Mouse (Mus musculus): Measurements from ENCODE around the gene Glt28d2.
"Not testable (repeated sequence)": the region's sequence is repeated elsewhere in the genome, so short reads cannot be mapped to it uniquely, and the experiment has no call there.

The Glt28d2 gene

DNA sequence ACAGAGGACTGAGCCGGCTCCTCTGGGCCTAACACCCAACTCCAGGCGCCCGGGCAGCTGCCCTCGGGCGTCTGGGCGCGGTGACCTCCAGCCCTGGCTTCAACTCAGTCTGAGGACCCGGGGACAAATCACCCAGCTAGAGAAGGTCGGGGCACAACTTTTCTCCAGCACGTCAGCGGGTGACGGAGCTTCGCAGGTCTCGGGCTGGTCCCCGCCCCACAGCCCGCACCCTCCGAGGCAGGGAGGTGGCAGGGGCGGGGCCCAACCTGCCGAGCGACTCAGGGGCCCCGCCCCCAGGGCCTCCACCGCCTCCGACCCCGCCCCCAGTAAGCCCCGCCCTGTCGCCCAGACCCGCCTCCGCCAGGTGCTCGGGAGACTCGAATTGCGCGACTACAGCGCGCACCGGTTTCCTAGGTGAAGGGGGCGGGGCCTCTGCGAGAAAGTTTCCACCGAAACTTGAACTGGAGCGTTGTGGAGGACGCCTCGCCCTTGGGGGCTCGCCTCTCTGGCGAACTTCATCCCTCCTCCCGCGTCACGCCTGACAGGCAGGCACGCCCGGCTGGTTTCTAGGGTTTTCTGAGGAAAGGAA, at the start of gene Glt28d2, which contains the start of gene Gm37240:
Gene Glt28d2, minus strand, starts transcription at position 278 of the 589 bp plus-strand sequence.
Gene Gm37240, minus strand, starts transcription at position 280 of the 589 bp plus-strand sequence.
- DNase-seq (ENCODE audit: low spot score), result peak; percentile 78

DNA sequence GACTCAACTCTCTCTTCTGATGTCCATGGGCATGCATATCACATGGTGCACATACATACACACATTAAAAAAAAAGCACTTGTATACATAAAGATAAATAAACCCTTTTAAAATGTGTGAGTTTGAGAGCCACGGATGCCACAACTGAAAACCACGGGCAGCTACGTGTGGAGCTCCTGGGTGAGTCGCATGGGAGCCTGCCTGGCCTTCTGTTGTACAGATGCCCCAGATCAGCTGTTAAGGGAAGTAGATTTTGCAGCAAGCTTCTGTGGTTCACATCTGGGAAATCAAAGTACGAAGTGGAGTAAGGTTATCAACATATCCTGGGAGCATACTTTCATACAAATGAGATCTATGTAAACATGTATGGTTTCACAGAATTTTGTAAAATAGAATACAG, 46.3 kb upstream of the Glt28d2 start:
- DNase-seq (ENCODE audit: low spot score), result no peak

DNA sequence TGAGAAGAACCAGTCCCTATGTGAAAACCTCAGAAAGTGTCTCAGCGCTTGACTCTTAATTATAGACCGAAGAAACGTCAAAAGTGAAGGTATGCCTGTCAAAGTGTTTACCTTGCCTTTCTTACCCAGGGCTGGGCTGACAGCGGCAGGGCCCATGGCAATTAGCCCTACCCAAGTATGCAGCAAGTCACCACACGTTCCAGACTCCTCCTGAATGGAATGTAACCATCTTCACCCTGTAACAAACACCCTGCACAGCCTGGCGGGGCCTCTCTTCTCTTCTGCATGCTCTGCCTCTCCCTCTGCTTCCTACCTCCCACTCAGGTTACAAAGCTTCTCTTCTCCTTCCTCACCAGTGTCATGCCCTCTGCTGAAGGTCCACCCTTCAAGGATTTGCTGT, 44.5 kb upstream of the Glt28d2 start:
- DNase-seq (ENCODE audit: low spot score), result peak; percentile 18

DNA sequence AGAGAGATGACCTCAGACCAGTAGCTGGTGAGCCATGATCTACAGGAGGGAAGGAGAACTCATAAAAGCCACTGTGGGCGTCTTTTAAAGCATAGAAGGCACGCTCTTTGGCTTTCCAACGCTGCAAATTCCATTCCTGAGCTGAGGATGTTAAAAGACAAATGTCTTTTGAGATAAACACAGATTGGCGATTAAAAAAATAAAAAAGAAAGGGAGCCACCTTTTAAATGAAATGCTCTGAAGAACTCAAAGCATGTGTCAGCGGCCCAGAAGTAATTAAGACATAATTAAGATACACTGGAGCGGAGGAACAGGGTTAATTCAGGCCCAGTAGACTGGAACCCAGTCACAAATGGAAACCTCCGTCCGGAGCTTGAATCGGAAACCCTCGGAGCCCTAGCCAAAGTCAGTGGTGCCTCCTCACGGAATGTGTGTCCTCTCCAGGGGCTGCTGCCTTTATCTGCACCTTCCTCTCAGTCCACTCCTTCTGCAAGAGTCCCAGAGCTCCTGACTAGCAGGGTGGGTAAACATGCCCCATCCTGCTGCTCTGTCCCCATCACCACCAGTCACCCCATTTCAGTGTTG, 43.4 kb upstream of the Glt28d2 start:
- DNase-seq (ENCODE audit: low spot score), result no peak

- no peak for DNase-seq (ENCODE audit: low spot score)
These were observed 42.4 kb upstream of the Glt28d2 start for GRCm38 (mm10) chr3:85929711-85930110.

DNA sequence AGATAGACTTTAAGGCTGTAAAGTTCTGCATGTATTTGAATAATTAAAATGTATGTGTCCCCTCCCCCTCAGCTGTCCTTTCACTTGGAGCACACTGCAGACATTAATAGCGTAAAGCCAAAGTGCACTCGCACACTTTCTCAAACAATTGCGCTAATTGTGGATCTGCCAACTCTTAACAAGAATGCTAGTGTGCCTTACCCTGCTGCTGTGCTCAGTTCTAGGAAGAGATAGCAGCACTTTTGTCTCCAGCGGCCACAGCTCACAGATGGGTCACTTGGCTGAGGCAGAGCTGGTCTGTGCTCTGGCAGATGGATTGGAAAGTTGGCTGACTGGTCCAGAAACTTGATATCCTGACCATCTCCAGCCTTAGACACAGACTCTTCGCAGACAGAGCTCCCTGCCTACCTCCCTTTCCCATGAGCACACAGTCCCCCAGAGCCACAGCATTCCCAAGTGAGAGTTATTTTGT, 40.9 kb upstream of the Glt28d2 start:
- DNase-seq (ENCODE audit: low spot score), result no peak

DNA sequence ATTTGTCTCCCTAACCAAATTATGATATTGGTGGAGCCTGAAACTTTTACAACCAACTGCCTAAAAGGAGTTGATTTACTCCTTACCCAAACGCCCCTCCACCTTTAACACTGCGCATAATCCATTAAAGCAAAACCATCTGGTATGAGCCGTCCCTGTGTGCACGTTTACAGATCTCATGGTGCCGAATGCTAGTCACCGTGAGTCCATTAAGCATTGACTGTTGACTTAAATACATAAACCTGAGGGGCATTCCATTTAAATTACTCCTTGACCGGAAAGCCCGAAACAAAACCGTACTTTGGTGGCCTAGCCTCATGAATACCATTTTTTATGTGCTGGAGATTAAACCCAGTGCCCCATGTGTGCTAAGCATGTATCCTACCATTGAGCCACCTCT, 40.0 kb upstream of the Glt28d2 start:
- DNase-seq (ENCODE audit: low spot score), result no peak

- DNase-seq (ENCODE audit: low spot score), result peak; percentile 82
These were observed 36.9 kb upstream of the Glt28d2 start for GRCm38 (mm10) chr3:85923954-85924945.

- DNase-seq (ENCODE audit: low spot score), result no peak
These were observed 36.0 kb upstream of the Glt28d2 start for GRCm38 (mm10) chr3:85923343-85923742.

DNA sequence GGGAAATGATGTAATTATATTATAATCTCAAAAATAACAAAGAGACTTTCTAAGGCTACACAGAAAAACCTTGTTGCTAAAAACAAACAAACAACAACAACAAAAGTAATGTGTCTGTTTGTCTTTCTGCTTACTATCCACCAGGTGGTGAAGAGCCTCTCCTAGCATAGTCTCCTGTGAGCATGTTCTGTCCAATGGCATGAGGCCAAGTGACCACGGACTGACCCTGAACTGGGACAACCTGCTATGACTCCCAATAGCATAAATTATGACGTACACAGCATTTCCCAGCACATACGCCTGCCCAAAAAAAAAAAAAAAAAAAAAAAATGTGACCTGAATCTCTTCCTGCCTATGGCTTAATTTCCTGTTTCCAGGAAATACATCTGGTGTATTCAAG, 35.0 kb upstream of the Glt28d2 start:
- no peak for DNase-seq (ENCODE audit: low spot score)

DNA sequence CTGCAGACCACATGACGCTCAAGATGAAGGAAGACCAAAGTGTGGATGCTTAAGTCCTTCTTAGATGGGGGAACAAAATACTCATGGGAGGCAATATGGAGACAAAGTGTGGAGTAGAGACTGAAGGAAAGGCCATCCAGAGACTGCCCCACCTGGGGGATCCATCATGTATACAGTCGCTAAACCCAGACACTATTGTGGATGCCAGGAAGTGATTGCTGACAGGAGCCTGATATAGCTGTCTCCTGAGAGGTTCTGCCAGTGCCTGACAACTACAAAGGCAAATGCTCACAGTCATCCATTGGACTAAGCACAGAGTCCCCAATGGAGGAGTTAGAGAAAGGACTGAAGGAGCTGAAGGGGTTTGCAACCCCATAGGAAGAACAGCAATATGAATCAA, 33.4 kb upstream of the Glt28d2 start:
- DNase-seq (ENCODE audit: low spot score), result not testable (repeated sequence)

- peak; percentile 22 for DNase-seq (ENCODE audit: low spot score)
These were observed 30.3 kb upstream of the Glt28d2 start for GRCm38 (mm10) chr3:85917600-85917999.

DNA sequence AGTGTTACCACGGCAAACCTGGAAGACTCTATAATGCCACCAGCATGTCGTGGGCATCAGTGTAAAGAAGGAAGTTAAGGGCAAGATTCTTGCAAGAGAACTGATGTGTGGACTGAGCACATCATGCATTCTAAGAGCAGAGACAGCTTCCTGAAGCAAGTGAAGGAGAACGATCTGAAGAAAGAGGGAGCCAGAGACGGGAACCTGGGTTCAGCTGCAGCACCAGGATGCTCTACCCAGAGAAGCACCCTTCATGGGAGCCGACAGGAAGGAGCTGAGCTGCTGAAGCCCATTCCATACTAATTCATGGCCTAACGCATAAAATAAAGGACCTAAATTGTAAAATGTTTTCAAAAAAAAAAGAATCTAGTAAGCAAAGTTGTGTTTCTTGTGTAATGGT, 27.5 kb upstream of the Glt28d2 start:
- no peak for DNase-seq (ENCODE audit: low spot score)

DNA sequence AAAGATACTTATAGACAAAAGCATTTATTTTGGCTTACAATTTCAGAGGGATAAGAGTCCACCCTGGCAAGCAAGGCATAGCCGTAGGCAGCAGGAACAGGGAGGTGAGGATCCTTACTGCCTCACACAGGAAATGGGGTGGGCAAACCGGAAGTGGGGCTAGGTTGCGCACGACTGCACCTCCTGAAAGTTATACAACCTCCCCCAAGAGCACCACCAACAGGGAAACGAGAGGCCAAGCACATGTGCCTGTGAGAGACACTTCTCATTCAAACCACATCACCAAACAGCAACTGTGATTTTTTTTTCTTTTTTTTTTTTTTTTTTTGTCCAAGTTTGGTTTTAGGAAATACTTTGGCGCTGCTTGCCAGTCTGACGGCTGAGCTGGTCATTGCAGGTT, 19.8 kb upstream of the Glt28d2 start:
- DNase-seq (ENCODE audit: low spot score), result no peak

GRCm38 (mm10) chr3:85904371-85904770, 17.1 kb upstream of the Glt28d2 start:
- DNase-seq (ENCODE audit: low spot score), result no peak

- DNase-seq (ENCODE audit: low spot score), result no peak
These were observed 7.7 kb upstream of the Glt28d2 start for GRCm38 (mm10) chr3:85895020-85895419.

- no peak for DNase-seq (ENCODE audit: low spot score)
These were observed 4.3 kb upstream of the Glt28d2 start for GRCm38 (mm10) chr3:85891571-85891970.

- DNase-seq (ENCODE audit: low spot score), result peak; percentile 11
These were observed 930 bp upstream of the Glt28d2 start for GRCm38 (mm10) chr3:85888221-85888671.

DNA sequence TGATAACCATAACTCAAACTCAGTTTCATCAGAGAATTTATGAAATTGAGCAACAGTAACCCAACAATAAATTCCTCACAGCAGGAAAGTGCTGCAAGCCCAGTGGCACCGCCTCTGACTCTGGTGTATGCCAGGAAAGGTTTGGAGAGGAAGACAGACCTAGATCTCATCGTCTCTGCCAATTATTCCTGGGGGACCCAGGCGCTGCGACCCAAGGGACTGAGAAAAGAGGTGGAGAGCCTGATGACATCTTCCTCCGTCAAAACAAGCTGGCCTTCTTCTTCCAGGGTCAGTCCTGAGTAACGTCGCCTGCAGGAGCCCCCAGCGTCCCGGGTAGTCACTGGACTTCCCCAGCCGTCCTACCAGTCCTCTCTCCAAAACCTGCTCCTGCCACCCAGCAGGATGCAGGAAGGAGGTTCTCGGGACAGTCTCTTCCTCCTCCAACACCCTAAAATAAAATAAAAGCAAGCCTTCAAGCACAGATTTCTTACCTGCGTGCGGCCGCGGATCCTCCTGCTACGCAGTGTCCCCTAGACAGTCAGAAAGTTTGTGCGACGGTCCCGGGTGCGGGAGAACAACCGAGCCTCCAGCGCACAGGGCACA, 579 bp downstream of the Glt28d2 start:
- DNase-seq (ENCODE audit: low spot score), result peak; percentile 13

GRCm38 (mm10) chr3:85885906-85886305, 1.4 kb downstream of the Glt28d2 start:
- no peak for DNase-seq (ENCODE audit: low spot score)

DNA sequence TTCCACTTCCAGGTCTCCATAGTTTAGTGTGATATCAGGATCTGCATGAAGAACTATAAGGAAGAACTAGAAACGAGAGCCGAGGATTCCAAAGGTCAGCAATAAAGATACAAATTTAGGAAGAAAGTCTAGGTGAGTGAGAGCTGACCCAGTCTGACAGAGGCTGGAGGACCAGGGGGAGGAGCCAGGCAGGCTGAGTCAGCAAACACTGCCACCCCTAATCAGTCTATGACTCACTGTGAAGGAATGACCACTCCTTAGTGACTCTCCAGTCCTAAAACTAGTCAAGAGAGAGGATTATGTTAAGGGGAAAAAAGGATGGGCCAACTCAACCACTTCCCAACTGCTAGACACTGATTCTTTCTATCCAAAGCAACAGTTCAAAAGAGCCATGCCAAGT, 6.6 kb downstream of the Glt28d2 start:
- peak; percentile 51 for DNase-seq (ENCODE audit: low spot score)

- no peak for DNase-seq (ENCODE audit: low spot score)
These were observed 7.2 kb downstream of the Glt28d2 start for GRCm38 (mm10) chr3:85880068-85880467.

Measured in urinary bladder, postnatal 25 days (tissue).